Mouse (Mus musculus) limb, embryonic 13.5 days (tissue): ENCODE results near the gene LTO1. TPM values are rescaled to one million over a fixed set of nuclear protein-coding genes. Genes with fewer than 3 reads are reported as not detected.

Experiments
- ATAC-seq: fragments of 200-750 bp; cut with Nextera tagmentation; 2 replicates; pipeline ENCODE4 v1.8.0; 2017; ENCODE audit warnings: low read depth, moderate number of reproducible peaks, moderate TSS enrichment; ENCODE audit not compliant: low FRiP score
- H3K27ac ChIP-seq: fragments of 300-500 bp; sonication (generic); 2 replicates; pipeline ENCODE4 v1.5.1; 2015; ENCODE audit warnings: inconsistent platforms, mild to moderate bottlenecking, moderate library complexity
- H3K27me3 ChIP-seq: fragments of 300-500 bp; sonication (generic); 2 replicates; pipeline ENCODE4 v1.6.1; 2015; ENCODE audit warnings: mild to moderate bottlenecking, inconsistent platforms
- H3K36me3 ChIP-seq: fragments of 300-500 bp; sonication (generic); 2 replicates; pipeline ENCODE4 v1.6.1; 2015; ENCODE audit warnings: inconsistent platforms, mild to moderate bottlenecking, moderate library complexity
- H3K4me1 ChIP-seq: fragments of 300-500 bp; sonication (generic); 2 replicates; pipeline ENCODE4 v1.6.1; 2015; ENCODE audit warnings: inconsistent platforms
- H3K4me2 ChIP-seq: fragments of 300-500 bp; sonication (generic); replicated peaks from 2 replicates; pipeline ENCODE4 v1.6.1; 2015; ENCODE audit warnings: inconsistent platforms, mild to moderate bottlenecking, moderate library complexity
- H3K4me3 ChIP-seq: fragments of 300-500 bp; sonication (generic); 2 replicates; pipeline ENCODE4 v1.5.1; 2015; ENCODE audit warnings: moderate library complexity, mild to moderate bottlenecking, inconsistent platforms
- H3K9ac ChIP-seq: fragments of 300-500 bp; sonication (generic); 2 replicates; pipeline ENCODE4 v1.6.1; 2015; ENCODE audit warnings: mild to moderate bottlenecking, inconsistent platforms
- H3K9me3 ChIP-seq: fragments of 300-500 bp; sonication (generic); 2 replicates; pipeline ENCODE4 v1.6.1; 2016; ENCODE audit warnings: inconsistent platforms
- WGBS: fragments of 180-500 bp; shearing (Covaris S2); methylation state at CpG from one replicate; pipeline ENCODE4 v1.1.7; 2015; 5-methylcytosine and 5-hydroxymethylcytosine counted together
- polyA plus RNA-seq: library from polyadenylated mRNA; unstranded; fragments of >200 nt; fragmentation: Nextera tagmentation; extraction: Ambion mirVana; gene quantifications from 2 replicates; pipeline ENCODE4 v1.2.1, GENCODE M21; 2015

The LTO1 gene
- polyA plus RNA-seq, 1 experiment from 2014 or later: 32.9 TPM

- 86% methylated on average over 4 of the region's 4 CpGs for WGBS
- no peak for ATAC-seq
- H3K27ac ChIP-seq: no peak overlapping the region
Measured at GRCm38 (mm10) chr7:144912897-144913296, 2.0 kb upstream of the LTO1 start.

DNA sequence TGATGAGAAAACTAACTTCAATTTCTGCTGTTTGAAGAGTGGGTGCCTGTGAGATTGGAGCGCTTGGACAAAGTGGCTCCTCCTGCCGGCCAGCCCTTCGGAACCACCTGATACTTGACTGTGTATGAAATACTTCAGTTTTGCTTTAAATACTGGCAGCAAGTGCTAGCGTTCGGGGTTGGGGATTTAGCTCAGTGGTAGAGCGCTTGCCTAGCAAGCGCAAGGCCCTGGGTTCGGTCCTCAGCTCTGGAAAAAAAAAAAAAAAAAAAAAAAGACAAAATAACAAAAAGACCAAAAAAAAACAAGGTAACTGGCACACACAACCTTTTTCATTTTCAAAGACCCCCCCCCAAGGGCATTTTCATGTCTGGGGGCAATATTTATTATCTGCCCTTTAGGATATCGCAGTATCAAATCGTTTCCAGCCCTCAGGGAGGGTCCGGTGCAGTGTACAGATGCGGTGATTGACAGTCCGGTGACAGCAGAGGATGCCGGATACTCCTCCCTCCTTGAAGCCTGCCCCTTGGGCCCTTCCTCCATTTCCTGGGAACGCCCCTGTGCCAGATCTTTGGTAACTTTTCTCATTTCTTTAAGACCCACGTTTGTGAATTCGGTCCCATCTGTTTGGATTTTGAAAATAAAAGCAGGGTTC is 478 bp upstream of the LTO1 start:
- no peaks in the 10 kb centered on the region for H3K9me3 ChIP-seq
- peak overlapping the region; percentile 53; the same call in 1 of the 2 replicates for H3K9ac ChIP-seq
- H3K4me2 ChIP-seq: peak overlapping the region; percentile 97
- peak; percentile 91 for ATAC-seq
- no peaks in the 10 kb centered on the region; the same call in 1 of the 2 replicates for H3K27me3 ChIP-seq
- peaks cover 12% of the 10 kb centered on the region for H3K4me1 ChIP-seq
- 7% methylated on average over 17 of the region's 17 CpGs for WGBS
- peak overlapping the region; percentile 85 for H3K4me3 ChIP-seq
- H3K36me3 ChIP-seq: peaks cover 25% of the 10 kb centered on the region
- H3K27ac ChIP-seq: no peak overlapping the region

More at GRCm38 (mm10) chr7:144912897-144913296, 2.0 kb upstream of the LTO1 start:
- H3K9ac ChIP-seq: no peak overlapping the region
- no peak overlapping the region for H3K4me3 ChIP-seq
- peaks cover 5% of the 10 kb centered on the region; the same call in 1 of the 2 replicates for H3K27me3 ChIP-seq
- peaks cover 12% of the 10 kb centered on the region for H3K4me1 ChIP-seq
- no peaks in the 10 kb centered on the region for H3K9me3 ChIP-seq
- H3K4me2 ChIP-seq: no peak overlapping the region
- H3K36me3 ChIP-seq: peaks cover 11% of the 10 kb centered on the region

DNA sequence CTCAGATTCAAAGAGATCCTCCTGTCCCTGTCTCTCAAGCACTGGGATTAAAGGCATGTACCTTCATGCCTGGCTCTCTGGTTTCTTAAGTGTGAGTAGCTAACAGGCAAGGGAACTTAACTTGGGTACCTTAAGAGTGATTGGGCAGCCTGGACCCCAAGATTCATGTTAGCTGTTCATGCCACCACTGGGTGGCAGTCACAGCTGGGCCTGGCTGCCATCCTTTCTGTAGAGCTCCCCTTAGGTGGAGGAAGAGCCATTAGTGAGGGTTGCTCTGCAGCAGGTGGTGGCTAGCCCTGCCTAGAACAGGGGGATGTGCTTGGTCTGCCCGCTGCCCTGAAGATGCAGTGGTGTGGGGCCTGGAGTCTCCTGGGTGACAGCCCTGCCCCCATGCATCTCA is 3.9 kb downstream of the LTO1 start:
- Histone ChIP-seq H3K9ac (no peak overlapping the region), H3K36me3 (peaks cover 55% of the 10 kb centered on the region), H3K4me3 (no peak overlapping the region), H3K4me2 (no peak overlapping the region), H3K9me3 (no peaks in the 10 kb centered on the region), H3K27ac (no peak overlapping the region), H3K27me3 (no peaks in the 10 kb centered on the region), H3K4me1 (peaks cover 12% of the 10 kb centered on the region)
- 77% methylated on average over 1 of the region's 1 CpGs for WGBS
- no peak for ATAC-seq

DNA sequence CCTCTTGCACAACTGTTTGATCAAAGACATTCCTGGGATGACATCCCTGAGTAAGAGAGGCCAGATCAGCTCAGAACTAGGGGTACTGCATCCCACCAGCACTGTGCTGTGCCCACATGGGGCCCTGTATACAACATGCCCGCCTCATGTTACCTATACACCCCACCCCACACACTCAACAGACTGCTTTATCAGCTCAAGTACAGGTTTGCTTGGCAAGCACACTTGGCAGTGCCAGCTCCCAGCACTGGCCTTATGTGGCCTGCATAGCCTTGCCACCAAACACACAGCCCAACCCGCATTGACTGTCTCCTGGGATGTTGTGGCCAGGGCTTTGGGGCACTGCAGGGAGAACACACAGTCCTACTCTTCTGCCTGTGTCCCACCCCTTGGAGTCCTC is 12.7 kb downstream of the LTO1 start:
- H3K9ac ChIP-seq: 0 out of 2 replicates have a peak overlapping the region, but pooled peaks have one; percentile 8
- WGBS: 85% methylated on average over 2 of the region's 2 CpGs

GRCm38 (mm10) chr7:144928009-144928888 is 13.3 kb downstream of the LTO1 start:
- Histone ChIP-seq H3K27ac (no peak overlapping the region), H3K4me2 (no peak overlapping the region), H3K36me3 (peaks cover 47% of the 10 kb centered on the region), H3K9me3 (no peaks in the 10 kb centered on the region), H3K9ac (no peak overlapping the region), H3K27me3 (no peaks in the 10 kb centered on the region), H3K4me3 (no peak overlapping the region), H3K4me1 (peaks cover 13% of the 10 kb centered on the region)
- 66% methylated on average over 4 of the region's 4 CpGs for WGBS
- ATAC-seq: no peak

More for the DNA sequence above, 12.7 kb downstream of the LTO1 start:
- Histone ChIP-seq H3K36me3 (peaks cover 43% of the 10 kb centered on the region), H3K4me1 (peaks cover 7% of the 10 kb centered on the region), H3K9me3 (no peaks in the 10 kb centered on the region), H3K4me2 (no peak overlapping the region), H3K27ac (no peak overlapping the region), H3K27me3 (no peaks in the 10 kb centered on the region), H3K4me3 (no peak overlapping the region)
- no peak for ATAC-seq

- Histone ChIP-seq H3K27me3 (no peaks in the 10 kb centered on the region), H3K4me1 (peaks cover 13% of the 10 kb centered on the region), H3K4me2 (no peak overlapping the region), H3K9ac (no peak overlapping the region), H3K27ac (no peak overlapping the region), H3K4me3 (no peak overlapping the region), H3K36me3 (peaks cover 51% of the 10 kb centered on the region), H3K9me3 (no peaks in the 10 kb centered on the region)
- 82% methylated on average over 6 of the region's 6 CpGs for WGBS
- ATAC-seq: no peak; the same call in 1 of the 2 replicates
Measured at GRCm38 (mm10) chr7:144928889-144929210, 13.9 kb downstream of the LTO1 start.

- Histone ChIP-seq H3K4me3 (no peak overlapping the region), H3K4me1 (peaks cover 15% of the 10 kb centered on the region), H3K27me3 (no peaks in the 10 kb centered on the region), H3K36me3 (peaks cover 53% of the 10 kb centered on the region), H3K27ac (no peak overlapping the region), H3K9me3 (no peaks in the 10 kb centered on the region), H3K4me2 (no peak overlapping the region), H3K9ac (no peak overlapping the region)
- 85% methylated on average over 8 of the region's 8 CpGs for WGBS
- ATAC-seq: no peak
Measured at GRCm38 (mm10) chr7:144929506-144929905, 14.6 kb downstream of the LTO1 start.

- 72% methylated on average over 5 of the region's 5 CpGs for WGBS
- ATAC-seq: no peak
Measured at GRCm38 (mm10) chr7:144929931-144930330, 15.0 kb downstream of the LTO1 start.

GRCm38 (mm10) chr7:144931778-144932177 is 16.9 kb downstream of the LTO1 start:
- Histone ChIP-seq H3K4me2 (no peak overlapping the region), H3K27ac (0 out of 2 replicates have a peak overlapping the region, but pooled peaks have one; percentile 28), H3K4me1 (peaks cover 28% of the 10 kb centered on the region), H3K4me3 (no peak overlapping the region), H3K9ac (no peak overlapping the region), H3K36me3 (peaks cover 75% of the 10 kb centered on the region), H3K9me3 (no peaks in the 10 kb centered on the region), H3K27me3 (no peaks in the 10 kb centered on the region)
- WGBS: 21% methylated on average over 3 of the region's 3 CpGs
- ATAC-seq: no peak

More at GRCm38 (mm10) chr7:144929931-144930330, 15.0 kb downstream of the LTO1 start:
- Histone ChIP-seq H3K9me3 (no peaks in the 10 kb centered on the region), H3K4me1 (peaks cover 17% of the 10 kb centered on the region), H3K4me2 (no peak overlapping the region), H3K27me3 (no peaks in the 10 kb centered on the region), H3K9ac (no peak overlapping the region), H3K4me3 (no peak overlapping the region), H3K36me3 (peaks cover 57% of the 10 kb centered on the region), H3K27ac (no peak overlapping the region; the same call in 1 of the 2 replicates)

- Histone ChIP-seq H3K9me3 (no peaks in the 10 kb centered on the region), H3K4me2 (no peak overlapping the region), H3K27me3 (no peaks in the 10 kb centered on the region), H3K4me1 (peaks cover 35% of the 10 kb centered on the region), H3K4me3 (no peak overlapping the region), H3K27ac (peak overlapping the region; percentile 28; the same call in 1 of the 2 replicates), H3K36me3 (peaks cover 80% of the 10 kb centered on the region), H3K9ac (0 out of 2 replicates have a peak overlapping the region, but pooled peaks have one; percentile 25)
- WGBS: 74% methylated on average over 18 of the region's 18 CpGs
- no peak for ATAC-seq
Measured at GRCm38 (mm10) chr7:144932389-144932937, 17.6 kb downstream of the LTO1 start.

DNA sequence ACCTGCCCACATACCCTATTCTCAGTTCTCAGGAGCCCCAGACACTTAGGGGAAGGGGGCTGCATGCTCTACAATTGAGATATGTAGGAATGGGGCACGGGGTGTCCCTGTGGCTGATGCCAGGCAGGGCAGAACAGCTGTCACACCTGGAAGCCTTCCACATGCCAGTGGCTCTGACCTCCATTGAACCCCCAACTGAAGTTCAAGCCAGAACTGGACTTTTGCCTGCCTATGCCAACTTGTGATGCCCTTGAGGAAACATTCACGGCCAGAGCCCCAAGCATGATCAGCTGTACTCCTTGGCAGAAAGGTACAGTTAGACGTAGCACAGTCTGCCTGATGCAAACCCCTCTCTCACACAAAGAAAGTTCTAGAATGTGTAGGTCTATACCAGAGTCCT is 18.4 kb downstream of the LTO1 start:
- 86% methylated on average over 3 of the region's 3 CpGs for WGBS
- H3K9me3 ChIP-seq: no peaks in the 10 kb centered on the region
- H3K4me1 ChIP-seq: peaks cover 35% of the 10 kb centered on the region
- no peak overlapping the region for H3K4me2 ChIP-seq
- H3K27me3 ChIP-seq: no peaks in the 10 kb centered on the region
- peaks cover 80% of the 10 kb centered on the region for H3K36me3 ChIP-seq
- H3K9ac ChIP-seq: no peak overlapping the region
- H3K27ac ChIP-seq: no peak overlapping the region
- ATAC-seq: no peak
- H3K4me3 ChIP-seq: no peak overlapping the region

DNA sequence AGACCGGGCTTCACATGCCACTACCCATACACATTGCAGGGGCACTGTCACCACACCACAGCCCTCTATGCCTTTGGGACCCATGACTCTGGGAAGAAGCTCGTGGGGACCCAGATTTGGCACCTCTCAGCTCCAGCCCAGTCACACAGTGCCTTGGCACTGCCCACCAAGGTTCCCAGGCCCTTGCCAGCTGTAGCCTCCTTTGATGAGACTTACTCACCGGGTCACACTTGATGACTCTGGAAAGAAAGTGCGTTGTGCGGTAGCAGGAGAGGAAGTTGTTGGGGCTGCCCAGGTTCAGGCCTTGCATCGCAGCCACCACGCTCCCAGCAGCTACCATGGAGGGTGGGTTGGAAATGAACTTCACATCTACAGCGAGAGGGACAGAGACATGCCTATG is 18.9 kb downstream of the LTO1 start:
- Histone ChIP-seq H3K4me3 (no peak overlapping the region), H3K27me3 (no peaks in the 10 kb centered on the region), H3K36me3 (peaks cover 79% of the 10 kb centered on the region), H3K27ac (no peak overlapping the region), H3K9ac (no peak overlapping the region), H3K4me1 (peaks cover 35% of the 10 kb centered on the region), H3K9me3 (no peaks in the 10 kb centered on the region), H3K4me2 (no peak overlapping the region)
- ATAC-seq: no peak
- 89% methylated on average over 8 of the region's 8 CpGs for WGBS
